Mouse (Mus musculus): ENCODE results near the gene 2010003K11Rik. TPM values are rescaled to one million over a fixed set of nuclear protein-coding genes. Genes with fewer than 3 reads are reported as not detected.

The 2010003K11Rik gene
- total RNA-seq (2014; rRNA removed) (not detected in 2 replicates), polyA plus RNA-seq (2015; fragmentation: Nextera tagmentation; extraction: Ambion mirVana) (0.13 TPM in 1 of 2 replicates, not detected in the other)

DNA sequence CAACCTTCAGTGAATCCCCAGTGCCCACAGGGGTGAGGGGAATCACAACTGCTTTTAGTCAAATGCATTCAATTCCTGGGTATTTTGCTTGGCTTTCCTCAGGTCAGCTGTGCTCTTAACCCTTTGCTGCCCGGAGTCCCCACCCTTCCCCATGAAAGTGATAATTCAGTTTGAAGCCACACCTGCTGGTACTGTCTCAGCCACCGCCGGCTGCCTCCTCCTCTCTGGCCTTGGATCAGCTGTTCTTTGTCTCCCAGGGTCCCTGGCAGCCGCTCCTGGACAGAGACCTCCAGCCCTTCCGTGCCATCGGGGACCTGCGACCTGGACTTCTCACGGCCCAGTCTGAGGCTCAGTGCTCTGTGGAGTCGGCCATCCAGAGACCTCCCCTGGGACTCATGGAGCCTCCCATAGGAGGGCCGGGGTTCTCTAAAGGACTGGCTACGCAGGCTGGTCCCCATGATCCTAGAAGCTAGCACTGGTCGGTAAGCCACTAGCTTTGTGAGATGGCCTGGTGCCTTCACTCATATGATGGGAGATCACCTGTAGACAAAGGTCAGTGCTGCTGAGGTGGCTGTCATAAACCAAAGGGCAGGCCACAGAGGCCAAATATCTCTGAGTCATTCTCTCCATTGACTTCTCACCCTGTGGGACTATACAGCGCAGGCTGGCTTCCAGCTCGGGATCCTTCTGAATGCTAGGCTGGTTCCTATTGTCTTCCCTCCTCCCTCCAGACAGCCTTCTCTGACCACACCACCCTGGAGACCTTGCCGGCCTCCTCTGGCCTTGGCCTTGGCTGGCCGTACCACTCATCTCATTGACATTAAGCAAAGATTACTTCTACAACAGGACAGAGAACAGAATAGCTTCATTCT is at the start of gene 2010003K11Rik:
Gene 2010003K11Rik, minus strand, starts transcription at position 522 of the 872 bp plus-strand sequence.
- ATAC-seq (no peak), DNase-seq (no peak)
- no peak within 1 kb of the TSS for H3K4me2 ChIP-seq (ENCODE audit: low read depth)
- no peak within 1 kb of the TSS for H3K4me3 ChIP-seq (ENCODE audit: low read depth, low read length)
- no peak within 1 kb of the TSS for H3K27ac ChIP-seq (ENCODE audit: low read depth, low read length)
- H3K4me1 ChIP-seq (ENCODE audit: insufficient read depth) = no peaks in the 10 kb centered on the region
- no peaks in the 10 kb centered on the region for H3K9me3 ChIP-seq (ENCODE audit: low read length)
- no peak for TF ChIP-seq CTCF (IDR thresholded peaks at IDR 0.05; ENCODE audit: low read depth)
- H3K9ac ChIP-seq = no peak within 1 kb of the TSS
- H3K27me3 ChIP-seq (ENCODE audit: insufficient read depth, low read length) = no peaks in the 10 kb centered on the region
- WGBS = 53% methylated on average over 16 of the region's 16 CpGs
- H3K36me3 ChIP-seq (ENCODE audit: insufficient read depth) = no peaks in the 10 kb centered on the region

DNA sequence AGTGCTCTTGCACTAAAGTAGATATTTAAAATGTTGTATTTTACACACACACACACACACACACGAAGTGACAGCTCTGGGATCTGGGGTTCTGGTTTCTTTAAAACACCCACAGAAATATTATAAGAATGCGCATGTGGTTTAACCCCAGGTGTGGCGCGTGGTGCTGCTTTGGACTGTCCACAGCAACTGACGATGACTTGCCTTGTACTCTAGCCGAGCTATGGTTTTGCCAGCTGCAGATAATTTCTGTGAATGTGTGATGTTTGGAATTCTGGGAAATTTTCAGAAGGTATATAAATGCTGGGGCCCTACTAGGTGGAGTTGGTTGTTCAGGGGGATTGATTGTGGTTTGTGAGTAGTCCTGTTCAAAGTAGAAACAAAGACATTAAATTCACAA is 49.4 kb upstream of the 2010003K11Rik start:
- ATAC-seq (no peak), DNase-seq (no peak)
- no peak for TF ChIP-seq CTCF (IDR thresholded peaks at IDR 0.05; ENCODE audit: low read depth)
- H3K36me3 ChIP-seq (ENCODE audit: insufficient read depth) = no peaks in the 10 kb centered on the region
- H3K9ac ChIP-seq = no peak overlapping the region
- H3K9me3 ChIP-seq (ENCODE audit: low read length) = no peaks in the 10 kb centered on the region
- no peak overlapping the region for H3K4me3 ChIP-seq (ENCODE audit: low read depth, low read length)
- H3K4me2 ChIP-seq (ENCODE audit: low read depth) = no peak overlapping the region
- no peak overlapping the region for H3K27ac ChIP-seq (ENCODE audit: low read depth, low read length)
- WGBS = 88% methylated on average over 6 of the region's 6 CpGs
- no peaks in the 10 kb centered on the region for H3K4me1 ChIP-seq (ENCODE audit: insufficient read depth)
- no peaks in the 10 kb centered on the region for H3K27me3 ChIP-seq (ENCODE audit: insufficient read depth, low read length)

DNA sequence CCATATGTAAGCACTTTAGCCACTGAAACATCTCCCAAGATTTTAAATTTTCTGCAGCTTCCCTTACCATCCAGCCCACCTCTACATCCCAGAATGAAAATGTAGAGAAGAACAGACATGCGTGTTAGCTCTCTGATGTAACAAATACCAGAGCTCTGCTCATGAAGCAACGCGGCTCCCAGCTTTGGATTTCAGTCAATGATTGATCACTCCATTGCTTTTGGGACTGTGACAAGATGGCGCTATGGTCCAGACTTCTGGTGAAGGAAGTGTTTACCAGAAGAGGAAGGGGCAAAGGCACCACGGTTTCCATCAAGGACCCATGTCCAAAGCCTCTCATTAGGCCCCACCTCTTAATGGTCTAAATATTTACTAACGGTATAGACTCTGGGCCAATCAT is 47.5 kb upstream of the 2010003K11Rik start:
- no peak for DNase-seq
- no peaks in the 10 kb centered on the region for H3K27me3 ChIP-seq (ENCODE audit: insufficient read depth, low read length)
- 91% methylated on average over 6 of the region's 6 CpGs for WGBS
- TF ChIP-seq CTCF (IDR thresholded peaks at IDR 0.05; ENCODE audit: low read depth) = no peak
- no peaks in the 10 kb centered on the region for H3K9me3 ChIP-seq (ENCODE audit: low read length)
- H3K4me2 ChIP-seq (ENCODE audit: low read depth) = no peak overlapping the region
- H3K27ac ChIP-seq (ENCODE audit: low read depth, low read length) = no peak overlapping the region
- H3K36me3 ChIP-seq (ENCODE audit: insufficient read depth) = no peaks in the 10 kb centered on the region
- ATAC-seq = no peak
- no peaks in the 10 kb centered on the region for H3K4me1 ChIP-seq (ENCODE audit: insufficient read depth)
- H3K9ac ChIP-seq = no peak overlapping the region
- no peak overlapping the region for H3K4me3 ChIP-seq (ENCODE audit: low read depth, low read length)

DNA sequence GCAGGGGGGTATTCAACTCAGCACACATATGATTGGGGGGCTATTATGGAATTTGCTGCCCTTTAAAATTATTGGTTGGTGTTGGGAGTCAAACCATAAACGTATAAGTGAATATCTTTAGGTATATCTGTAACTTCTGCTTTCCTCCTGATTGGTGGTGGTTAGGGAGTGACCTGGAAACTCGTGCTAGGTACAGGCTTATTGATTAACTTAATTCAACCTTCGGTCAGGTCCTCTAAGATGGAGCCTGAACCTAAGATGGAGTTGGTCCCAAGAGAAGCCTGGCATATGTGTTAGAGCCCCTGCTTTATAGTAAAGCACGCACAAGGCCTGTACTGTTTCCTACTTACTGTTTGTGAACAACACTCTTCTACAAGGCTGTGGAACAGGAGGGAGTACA is 46.7 kb upstream of the 2010003K11Rik start:
- TF ChIP-seq CTCF (IDR thresholded peaks at IDR 0.05; ENCODE audit: low read depth) = no peak
- Histone ChIP-seq H3K9ac (no peak overlapping the region), H3K4me2 (ENCODE audit: low read depth) (no peak overlapping the region), H3K27me3 (ENCODE audit: insufficient read depth, low read length) (no peaks in the 10 kb centered on the region), H3K4me1 (ENCODE audit: insufficient read depth) (no peaks in the 10 kb centered on the region), H3K27ac (ENCODE audit: low read depth, low read length) (no peak overlapping the region), H3K9me3 (ENCODE audit: low read length) (no peaks in the 10 kb centered on the region), H3K36me3 (ENCODE audit: insufficient read depth) (no peaks in the 10 kb centered on the region), H3K4me3 (ENCODE audit: low read depth, low read length) (no peak overlapping the region)
- no peak for ATAC-seq
- 88% methylated on average over 4 of the region's 4 CpGs for WGBS
- no peak for DNase-seq

DNA sequence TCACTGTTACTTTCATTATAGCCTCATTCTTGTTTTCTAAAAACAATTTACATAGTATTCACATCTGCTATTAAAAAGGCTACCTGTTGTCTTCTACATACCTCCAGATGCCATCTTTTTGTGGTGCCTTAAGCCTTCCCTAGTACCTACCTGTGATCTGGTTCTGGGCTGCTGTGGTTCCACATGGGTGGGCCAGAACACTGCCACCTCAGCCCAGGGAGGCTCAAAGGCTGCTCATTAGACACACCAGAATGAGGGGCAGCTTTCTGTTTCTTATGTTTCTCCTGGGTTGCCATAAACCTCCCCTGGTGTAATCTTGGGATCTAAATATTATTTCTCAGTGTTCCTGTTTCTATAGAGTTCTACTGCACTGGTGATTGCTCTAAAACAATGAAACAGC is 43.7 kb upstream of the 2010003K11Rik start:
- Histone ChIP-seq H3K27ac (ENCODE audit: low read depth, low read length) (no peak overlapping the region), H3K4me2 (ENCODE audit: low read depth) (no peak overlapping the region), H3K9me3 (ENCODE audit: low read length) (no peaks in the 10 kb centered on the region), H3K9ac (no peak overlapping the region), H3K4me3 (ENCODE audit: low read depth, low read length) (no peak overlapping the region), H3K27me3 (ENCODE audit: insufficient read depth, low read length) (no peaks in the 10 kb centered on the region), H3K36me3 (ENCODE audit: insufficient read depth) (no peaks in the 10 kb centered on the region), H3K4me1 (ENCODE audit: insufficient read depth) (no peaks in the 10 kb centered on the region)
- DNase-seq (no peak), ATAC-seq (no peak)
- TF ChIP-seq CTCF (IDR thresholded peaks at IDR 0.05; ENCODE audit: low read depth) = no peak

- 87% methylated on average over 3 of the region's 3 CpGs for WGBS
- DNase-seq (no peak), ATAC-seq (no peak)
- Histone ChIP-seq H3K4me2 (ENCODE audit: low read depth) (no peak overlapping the region), H3K9me3 (ENCODE audit: low read length) (no peaks in the 10 kb centered on the region), H3K9ac (no peak overlapping the region), H3K27ac (ENCODE audit: low read depth, low read length) (no peak overlapping the region), H3K36me3 (ENCODE audit: insufficient read depth) (no peaks in the 10 kb centered on the region), H3K4me3 (ENCODE audit: low read depth, low read length) (no peak overlapping the region), H3K4me1 (ENCODE audit: insufficient read depth) (no peaks in the 10 kb centered on the region), H3K27me3 (ENCODE audit: insufficient read depth, low read length) (no peaks in the 10 kb centered on the region)
- TF ChIP-seq CTCF (IDR thresholded peaks at IDR 0.05; ENCODE audit: low read depth) = no peak
Observed at GRCm38 (mm10) chr19:4540992-4541391, 42.6 kb upstream of the 2010003K11Rik start.

GRCm38 (mm10) chr19:4540263-4540662 is 41.9 kb upstream of the 2010003K11Rik start:
- H3K27ac ChIP-seq (ENCODE audit: low read depth, low read length) = no peak overlapping the region
- no peaks in the 10 kb centered on the region for H3K4me1 ChIP-seq (ENCODE audit: insufficient read depth)
- H3K9me3 ChIP-seq (ENCODE audit: low read length) = no peaks in the 10 kb centered on the region
- 93% methylated on average over 6 of the region's 6 CpGs for WGBS
- no peak overlapping the region for H3K9ac ChIP-seq
- ATAC-seq (no peak), DNase-seq (no peak)
- no peak overlapping the region for H3K4me3 ChIP-seq (ENCODE audit: low read depth, low read length)
- 0 out of 2 replicates have a peak, but pooled peaks have one; percentile 4 for TF ChIP-seq CTCF (IDR thresholded peaks at IDR 0.05; ENCODE audit: low read depth)
- no peaks in the 10 kb centered on the region for H3K27me3 ChIP-seq (ENCODE audit: insufficient read depth, low read length)
- H3K4me2 ChIP-seq (ENCODE audit: low read depth) = no peak overlapping the region
- H3K36me3 ChIP-seq (ENCODE audit: insufficient read depth) = no peaks in the 10 kb centered on the region

Data from forebrain, postnatal 0 days (tissue).